In genomic region chr1:133385506-133385905, GRCm38 (mm10) we compare ENCODE assay signal across 9 mouse cellular contexts. TPM values are rescaled to one million over a fixed set of nuclear protein-coding genes. Genes with fewer than 3 reads are reported as not detected.
DNase-seq lines count a peak whose midpoint lies in the region; ATAC-seq and TF ChIP-seq lines count a peak whose summit lies in the region.
"Had no signal": no experiment of that assay in that cellular context is flagged by ENCODE, and none has a peak within 500 bp of the region (broad histone marks: within the 10 kb centered on the region; RNA-seq: fewer than 3 reads in every experiment).

No protein-coding gene starts in this region.

- no peak for ATAC-seq in embryonic facial prominence, embryonic 15.5 days (ENCODE audit: insufficient number of reproducible peaks, low FRiP score, low TSS enrichment, low read depth)
- ATAC-seq in heart, embryonic 12.5 days (ENCODE audit: insufficient number of reproducible peaks, low FRiP score): no peak
- 0 out of 2 replicates have a peak, but pooled peaks have one; percentile 16 for ATAC-seq in neural tube, embryonic 15.5 days (ENCODE audit: low FRiP score)

- TF ChIP-seq RAD21 in CH12.LX (IDR thresholded peaks at IDR 0.05; ENCODE audit: low read depth, low read length): peak; percentile 66

- H3K36me3 ChIP-seq in CH12.LX (replicated peaks in 1 of 2; ENCODE audit: control insufficient read depth in 1 of 2, insufficient read depth in 1 of 2, low read length in 1 of 2): peaks cover 0 to 2% of the 10 kb centered on the region in 2 experiments
- no peaks in the 10 kb centered on the region for H3K36me3 ChIP-seq in embryonic facial prominence, embryonic 15.5 days
- H3K36me3 ChIP-seq in heart, embryonic 12.5 days: peaks cover 38% of the 10 kb centered on the region
- peaks cover 10% of the 10 kb centered on the region; the same call in 1 of the 2 replicates for H3K36me3 ChIP-seq in neural tube, embryonic 15.5 days

- peaks cover 6 to 13% of the 10 kb centered on the region in 2 experiments; a peak in 3 of 4 replicates for H3K4me1 ChIP-seq in CH12.LX (ENCODE audit: control insufficient read depth in 1 of 2, insufficient read depth in 2 of 2)
- H3K4me1 ChIP-seq in embryonic facial prominence, embryonic 15.5 days: 0 out of 2 replicates have a peak, but pooled peaks cover 9% of the 10 kb centered on the region
- H3K4me1 ChIP-seq in heart, embryonic 12.5 days (replicated peaks): peaks cover 17% of the 10 kb centered on the region
- peaks cover 9% of the 10 kb centered on the region for H3K4me1 ChIP-seq in lung, adult 2 months (ENCODE audit: control insufficient read depth, insufficient read depth, low read length)
- peaks cover 17% of the 10 kb centered on the region; the same call in 1 of the 2 replicates for H3K4me1 ChIP-seq in neural tube, embryonic 15.5 days

- peak overlapping the region; percentile 50 to 71 (median 56) for H3K4me3 ChIP-seq in CH12.LX (replicated peaks in 1 of 3; ENCODE audit: low read depth in 2 of 3, low read length in 2 of 3, poor library complexity in 1 of 3)
- 0 out of 2 replicates have a peak overlapping the region, but pooled peaks have one; percentile 6 for H3K4me3 ChIP-seq in embryonic facial prominence, embryonic 15.5 days (replicated peaks)
- no peak overlapping the region for H3K4me3 ChIP-seq in heart, embryonic 12.5 days
- peak overlapping the region; percentile 6 for H3K4me3 ChIP-seq in lung, adult 2 months (replicated peaks; ENCODE audit: extremely low read depth, low read depth, low read length)
- H3K4me3 ChIP-seq in neural tube, embryonic 15.5 days (replicated peaks): no peak overlapping the region
- H3K4me3 ChIP-seq: limb, embryonic 15.5 days had no signal

- TF ChIP-seq EP300 in CH12.LX (IDR thresholded peaks at IDR 0.05; ENCODE audit: low read length): no peak

- H3K4me2 ChIP-seq in CH12.LX (ENCODE audit: insufficient read depth, low read depth, poor library complexity, severe bottlenecking): peak overlapping the region; percentile 68
- H3K4me2 ChIP-seq in embryonic facial prominence, embryonic 15.5 days (replicated peaks): no peak overlapping the region
- peak overlapping the region; percentile 30 for H3K4me2 ChIP-seq in heart, embryonic 12.5 days
- H3K4me2 ChIP-seq in neural tube, embryonic 15.5 days: 0 out of 2 replicates have a peak overlapping the region, but pooled peaks have one; percentile 2
- H3K4me2 ChIP-seq: limb, embryonic 15.5 days had no signal

- dilution Hi-C loops in CH12.LX (cut with MboI; ENCODE audit: extremely low pct_ligation_motif_present, extremely low pct_unique_long_range_greater_than_20kb, low sequenced_read_pairs): no loop called here

- TF ChIP-seq CTCF in CH12.LX (conservative IDR thresholded peaks at IDR 0.05 in 1 of 2, IDR thresholded peaks at IDR 0.05 in 1 of 2; ENCODE audit: low read depth in 2 of 2, low read length in 2 of 2): peak; percentile 76 to 92
- TF ChIP-seq CTCF in lung, adult 2 months (IDR thresholded peaks at IDR 0.05; ENCODE audit: insufficient read depth, low read length): peak; percentile 97

- in situ Hi-C loops in CH12.LX (cut with MboI; ENCODE audit: low pct_ligation_motif_present, low pct_unique_long_range_greater_than_20kb, low sequenced_read_pairs): loop anchor here (5.0 kb wide), 1 partner anchor 222 kb away; no protein-coding TSS in a partner anchor

- 28% methylated on average over 9 of the region's 9 CpGs for WGBS in embryonic facial prominence, embryonic 15.5 days
- 28% methylated on average over 9 of the region's 9 CpGs for WGBS in heart, embryonic 12.5 days
- 32% methylated on average over 9 of the region's 9 CpGs for WGBS in lung, adult 2 months
- WGBS in neural tube, embryonic 15.5 days: 41% methylated on average over 9 of the region's 9 CpGs

- peak; percentile 90 for DNase-seq in CH12.LX (ENCODE audit: extremely low read depth)
- peak; percentile 57 to 76 for DNase-seq in adrenal gland, adult 18-20 months (ENCODE audit: low spot score in 2 of 2)
- peak; percentile 88 for DNase-seq in kidney, postnatal 4 days
- DNase-seq in lung, adult 2 months: peak; percentile 79
- DNase-seq in urinary bladder, postnatal 36 days (ENCODE audit: low spot score in 2 of 2): peak; percentile 58 to 64

- peaks cover 7% of the 10 kb centered on the region for H3K27me3 ChIP-seq in CH12.LX (replicated peaks)
- H3K27me3 ChIP-seq in embryonic facial prominence, embryonic 15.5 days: no peaks in the 10 kb centered on the region
- H3K27me3 ChIP-seq in heart, embryonic 12.5 days (replicated peaks): peaks cover 5% of the 10 kb centered on the region; the same call in 1 of the 2 replicates
- no peaks in the 10 kb centered on the region for H3K27me3 ChIP-seq in neural tube, embryonic 15.5 days (replicated peaks)
- H3K27me3 ChIP-seq: limb, embryonic 15.5 days had no signal

- H3K79me2 ChIP-seq in CH12.LX (replicated peaks; ENCODE audit: control insufficient read depth, extremely low read depth, insufficient read depth, poor library complexity, severe bottlenecking): no peaks in the 10 kb centered on the region

- H3K9ac ChIP-seq in CH12.LX (ENCODE audit: insufficient read depth, low read depth): peak overlapping the region; percentile 65
- H3K9ac ChIP-seq in embryonic facial prominence, embryonic 15.5 days: no peak overlapping the region
- H3K9ac ChIP-seq in heart, embryonic 12.5 days: 0 out of 2 replicates have a peak overlapping the region, but pooled peaks have one; percentile 30
- H3K9ac ChIP-seq in neural tube, embryonic 15.5 days (replicated peaks): no peak overlapping the region
- H3K9ac ChIP-seq: limb, embryonic 15.5 days had no signal

- no peaks in the 10 kb centered on the region for H3K9me3 ChIP-seq in CH12.LX (replicated peaks; ENCODE audit: low read length)
- no peaks in the 10 kb centered on the region for H3K9me3 ChIP-seq in embryonic facial prominence, embryonic 15.5 days (replicated peaks)
- no peaks in the 10 kb centered on the region for H3K9me3 ChIP-seq in heart, embryonic 12.5 days (replicated peaks)
- H3K9me3 ChIP-seq in neural tube, embryonic 15.5 days (replicated peaks): no peaks in the 10 kb centered on the region
- H3K9me3 ChIP-seq: limb, embryonic 15.5 days had no signal

- no peak overlapping the region for H3K27ac ChIP-seq in CH12.LX (ENCODE audit: insufficient read depth, low read depth)
- H3K27ac ChIP-seq in embryonic facial prominence, embryonic 15.5 days (replicated peaks): no peak overlapping the region
- H3K27ac ChIP-seq in heart, embryonic 12.5 days (ENCODE audit: poor library complexity, severe bottlenecking): no peak overlapping the region
- H3K27ac ChIP-seq in neural tube, embryonic 15.5 days (replicated peaks): no peak overlapping the region
- H3K27ac ChIP-seq: limb, embryonic 15.5 days had no signal

- peak; percentile 71 for TF ChIP-seq POLR2A in CH12.LX (IDR thresholded peaks at IDR 0.05; ENCODE audit: low read depth, low read length)
- no peak for TF ChIP-seq POLR2A in lung, adult 2 months (IDR thresholded peaks at IDR 0.05; ENCODE audit: borderline replicate concordance, extremely low read depth, low read depth, low read length)

TF ChIP-seq in CH12.LX, 34 proteins besides CTCF, POLR2A, EP300 and RAD21 (continues in another document):
- no peak for TF ChIP-seq E2F4 (IDR thresholded peaks at IDR 0.05; ENCODE audit: insufficient replicate concordance, low read depth, low read length)
- no peak for TF ChIP-seq KAT2A (IDR thresholded peaks at IDR 0.05; ENCODE audit: insufficient replicate concordance, low read length)
- TF ChIP-seq TCF12 (IDR thresholded peaks at IDR 0.05; ENCODE audit: low read depth, low read length): no peak
- no peak for TF ChIP-seq MXI1 (IDR thresholded peaks at IDR 0.05; ENCODE audit: low read depth, low read length)
- no peak for TF ChIP-seq PAX5 (IDR thresholded peaks at IDR 0.05; ENCODE audit: low read length)
- TF ChIP-seq ZKSCAN1 (IDR thresholded peaks at IDR 0.05; ENCODE audit: borderline replicate concordance, low read depth, low read length): no peak
- TF ChIP-seq ZNF384 (IDR thresholded peaks at IDR 0.05; ENCODE audit: low read depth, low read length): no peak
- no peak for TF ChIP-seq USF1 (IDR thresholded peaks at IDR 0.05; ENCODE audit: low read depth, low read length)
- TF ChIP-seq ZC3H11A (IDR thresholded peaks at IDR 0.05; ENCODE audit: low read depth, low read length): no peak
- TF ChIP-seq RCOR1 (conservative IDR thresholded peaks at IDR 0.05; ENCODE audit: low read depth, low read length): no peak
- no peak for TF ChIP-seq ETS1 (conservative IDR thresholded peaks at IDR 0.05; ENCODE audit: low read depth, low read length)

RNA-seq across cellular contexts. Expression of gene Etnk2, which starts 22.1 kb away (rescaled TPM):
- total RNA-seq in CH12.LX (2012; rRNA removed): 0.17 and 0.30 TPM in 2 replicates
- not detected in 2 replicates for total RNA-seq in CH12.LX (2014; rRNA removed)
- polyA plus RNA-seq in CH12.LX (2012; ENCODE audit: insufficient read length, low read depth): not detected in 2 replicates
- total RNA-seq in adrenal gland, adult 18-20 months (2021): 10 to 100 TPM in 1 of 2 experiments, 1 to 10 TPM in 1; 7.7 to 52.9 TPM
- polyA plus RNA-seq in embryonic facial prominence, embryonic 15.5 days (2015; fragmentation: Nextera tagmentation; extraction: Ambion mirVana): 6.2 and 6.5 TPM in 2 replicates
- polyA plus RNA-seq in heart, embryonic 12.5 days (2016; fragmentation: Nextera tagmentation; extraction: Ambion mirVana): 1.7 and 2.1 TPM in 2 replicates
- 0.59 and 0.93 TPM in 2 replicates for polyA plus RNA-seq in lung, adult 2 months (2012; rRNA removed)
- 21.3 and 22.8 TPM in 2 replicates for polyA plus RNA-seq in neural tube, embryonic 15.5 days (2015; fragmentation: Nextera tagmentation; extraction: Ambion mirVana)

RNA-seq across cellular contexts. Expression of gene Ren1, which starts 35.2 kb away (rescaled TPM):
- total RNA-seq in CH12.LX (2012; rRNA removed) (0.08 TPM in 1 of 2 replicates, not detected in the other), CH12.LX (2014; rRNA removed) (not detected in 2 replicates)
- polyA plus RNA-seq in CH12.LX (2012; ENCODE audit: insufficient read length, low read depth): not detected in 2 replicates
- 10 to 100 TPM in 1 of 2 experiments, 1 to 10 TPM in 1; 5.5 to 26.0 TPM for total RNA-seq in adrenal gland, adult 18-20 months (2021)
- 0.16 and 0.24 TPM in 2 replicates for polyA plus RNA-seq in embryonic facial prominence, embryonic 15.5 days (2015; fragmentation: Nextera tagmentation; extraction: Ambion mirVana)
- polyA plus RNA-seq in heart, embryonic 12.5 days (2016; fragmentation: Nextera tagmentation; extraction: Ambion mirVana): 0.18 TPM in 1 of 2 replicates, not detected in the other
- 0.07 TPM in 2 replicates for polyA plus RNA-seq in lung, adult 2 months (2012; rRNA removed)
- 0.74 and 1.6 TPM in 2 replicates for polyA plus RNA-seq in neural tube, embryonic 15.5 days (2015; fragmentation: Nextera tagmentation; extraction: Ambion mirVana)

RNA-seq across cellular contexts. Expression of gene Sox13, which starts 38.7 kb away (rescaled TPM):
- total RNA-seq in CH12.LX (2012; rRNA removed): 0.34 and 0.84 TPM in 2 replicates
- total RNA-seq in CH12.LX (2014; rRNA removed): 0.81 and 0.90 TPM in 2 replicates
- polyA plus RNA-seq in CH12.LX (2012; ENCODE audit: insufficient read length, low read depth): 1.4 and 1.5 TPM in 2 replicates
- 10 to 100 TPM; 14.0 to 18.5 TPM for total RNA-seq in adrenal gland, adult 18-20 months (2021)
- polyA plus RNA-seq in embryonic facial prominence, embryonic 15.5 days (2015; fragmentation: Nextera tagmentation; extraction: Ambion mirVana): 5.8 and 6.1 TPM in 2 replicates
- 6.6 and 6.8 TPM in 2 replicates for polyA plus RNA-seq in heart, embryonic 12.5 days (2016; fragmentation: Nextera tagmentation; extraction: Ambion mirVana)
- polyA plus RNA-seq in lung, adult 2 months (2012; rRNA removed): 134 and 144 TPM in 2 replicates
- polyA plus RNA-seq in neural tube, embryonic 15.5 days (2015; fragmentation: Nextera tagmentation; extraction: Ambion mirVana): 4.0 and 6.7 TPM in 2 replicates

Comparison
In these comparisons a context has a peak if more than half of its experiments do, and no peak if none do; other contexts are left out.
1. H3K4me3 ChIP-seq: peak in CH12.LX (3 of 3), embryonic facial prominence, embryonic 15.5 days (single experiment) and lung, adult 2 months (single experiment); none in heart, embryonic 12.5 days (single experiment) and neural tube, embryonic 15.5 days (single experiment).
2. H3K9ac ChIP-seq: peak in CH12.LX (single experiment) and heart, embryonic 12.5 days (single experiment); none in embryonic facial prominence, embryonic 15.5 days (single experiment) and neural tube, embryonic 15.5 days (single experiment).
3. RNA of gene Sox13, which starts 38.7 kb away (polyA plus RNA-seq): 134 to 144 TPM in lung, adult 2 months; 6.6 to 6.8 TPM in heart, embryonic 12.5 days, 5.8 to 6.1 TPM in embryonic facial prominence, embryonic 15.5 days, 4.0 to 6.7 TPM in neural tube, embryonic 15.5 days and 1.4 to 1.5 TPM in CH12.LX; every median in the first group is over 10 times any median in the second.
4. Peak in every context shown above with its lines, with median percentiles within 50 percentile points of each other: DNase-seq.